Mouse (Mus musculus): ENCODE data around the gene Mad1l1.

GRCm38 (mm10) chr5:140150136-140150535 is 171.2 kb downstream of the Mad1l1 start:
- TF ChIP-seq USF1 (IDR thresholded peaks at IDR 0.05; ENCODE audit: low read depth) (no peak), MYOD1 (IDR thresholded peaks at IDR 0.05; ENCODE audit: control insufficient read depth, insufficient read length, low read depth) (no peak), CEBPB (IDR thresholded peaks at IDR 0.05; ENCODE audit: low read depth) (no peak), CTCF (IDR thresholded peaks at IDR 0.05; ENCODE audit: control insufficient read depth, insufficient read depth, insufficient read length) (no peak), MYOG (IDR thresholded peaks at IDR 0.05; ENCODE audit: control insufficient read depth, extremely low read depth, insufficient read length) (no peak)

Data from C2C12 (cell line).